Mouse (Mus musculus) forelimb bud, embryonic 11.5 days (tissue): Measurements from ENCODE around the gene Olfr370.
"Not testable (repeated sequence)": the region's sequence is repeated elsewhere in the genome, so short reads cannot be mapped to it uniquely, and the experiment has no call there.

ENCODE experiments used
- DNase-seq: peaks from one replicate; pipeline ENCODE4 v3.0.0-alpha.2; 2012; ENCODE audit warnings: low read depth, low spot score

Gene Olfr370

DNA sequence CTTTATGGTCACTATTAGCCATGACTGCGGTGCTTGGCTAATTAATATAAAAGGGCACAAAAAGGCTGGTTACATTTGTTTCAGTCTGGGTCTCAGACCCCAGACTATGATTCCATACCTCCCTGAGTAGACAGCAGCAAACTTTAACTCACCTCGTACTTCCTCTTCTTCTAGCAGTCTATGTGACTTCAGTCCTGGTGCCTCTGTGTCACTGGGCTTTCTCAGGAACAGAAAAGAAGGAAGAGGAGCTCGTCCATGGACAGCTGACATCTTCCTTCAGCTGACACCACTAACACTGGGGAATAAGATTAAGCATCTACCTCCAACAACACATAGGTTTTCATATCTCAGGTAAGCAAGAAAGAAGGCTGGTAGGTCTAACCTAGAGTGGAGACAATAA lies at the start of gene Olfr370:
Olfr370 (plus strand) TSS at position 45 of the 400 bp plus-strand sequence.
- DNase-seq: no peak

DNA sequence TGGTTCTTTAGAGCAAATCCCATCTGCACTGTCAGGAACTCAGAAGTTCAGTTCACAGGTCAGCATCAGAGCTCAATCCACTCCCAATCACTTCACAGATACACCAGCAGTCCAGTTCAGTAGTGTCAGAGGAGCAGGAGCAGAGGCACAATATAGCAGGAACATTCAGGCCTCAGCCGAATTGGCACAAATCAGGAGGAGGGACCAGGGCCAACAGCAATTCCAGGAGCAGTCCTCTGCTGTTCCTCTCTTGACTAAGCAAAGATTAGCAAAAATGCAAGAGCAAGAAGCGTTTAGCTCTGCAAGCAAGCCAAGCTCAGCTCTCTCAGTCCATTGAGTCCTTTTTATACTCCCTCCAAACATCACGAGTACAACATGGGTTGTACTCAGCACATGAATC lies 23.9 kb upstream of the Olfr370 start:
- DNase-seq: no peak

DNA sequence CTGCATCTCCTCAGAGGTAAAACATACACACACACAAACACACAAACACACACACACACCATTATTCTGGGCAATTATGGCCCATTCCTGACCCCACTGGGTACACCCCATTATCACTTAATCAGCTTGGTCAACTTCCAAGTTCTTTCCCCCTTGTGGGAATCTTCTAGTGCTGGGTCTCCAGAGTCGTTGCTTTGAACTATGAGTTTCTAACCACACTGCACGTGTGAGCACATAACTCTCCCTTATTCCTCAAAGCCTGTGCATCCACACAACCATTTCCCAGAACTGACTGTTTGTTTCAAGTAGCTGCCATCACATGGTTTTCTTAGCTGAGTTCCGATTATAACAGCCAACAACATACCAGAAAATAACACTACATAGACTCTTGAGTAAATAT lies 15.1 kb upstream of the Olfr370 start:
- DNase-seq: no peak

DNA sequence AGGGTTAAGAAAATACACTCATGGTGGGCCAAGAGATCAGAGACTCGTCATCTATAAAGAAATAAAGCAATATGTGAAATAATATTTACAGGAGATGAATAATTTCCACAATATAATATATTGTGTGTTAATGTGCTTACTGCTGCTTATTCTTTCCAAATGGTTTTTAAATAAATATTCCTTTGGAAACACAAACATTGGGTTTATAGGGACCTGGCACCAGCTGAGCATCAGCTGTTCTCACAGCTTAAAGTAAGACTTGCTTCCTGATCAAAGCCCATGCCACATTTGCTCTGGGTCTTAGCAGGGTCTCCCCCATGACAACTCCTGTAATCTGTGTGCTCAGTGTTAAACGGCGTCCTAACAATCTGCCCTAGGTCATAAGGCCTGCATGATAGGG lies 14.7 kb upstream of the Olfr370 start:
- not testable (repeated sequence) for DNase-seq

DNA sequence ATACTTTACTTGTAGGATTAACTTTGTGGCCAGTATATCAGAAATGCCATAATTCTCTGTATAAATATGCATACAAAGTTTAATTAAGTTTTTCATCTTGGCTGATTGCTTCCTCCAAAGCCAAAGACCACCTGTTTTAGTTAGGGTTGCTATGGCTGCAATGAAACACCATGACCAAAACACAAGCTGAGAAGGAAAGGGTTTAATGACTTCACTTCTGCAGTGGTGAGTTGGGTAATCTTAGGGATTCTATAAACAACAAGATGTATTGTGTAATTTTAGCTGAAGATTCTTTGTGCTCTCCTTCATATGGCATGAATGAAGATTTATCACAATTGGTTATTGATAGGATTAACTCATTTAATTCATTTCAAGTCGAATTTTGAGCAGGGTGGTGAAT lies 14.3 kb upstream of the Olfr370 start:
- no peak for DNase-seq

DNA sequence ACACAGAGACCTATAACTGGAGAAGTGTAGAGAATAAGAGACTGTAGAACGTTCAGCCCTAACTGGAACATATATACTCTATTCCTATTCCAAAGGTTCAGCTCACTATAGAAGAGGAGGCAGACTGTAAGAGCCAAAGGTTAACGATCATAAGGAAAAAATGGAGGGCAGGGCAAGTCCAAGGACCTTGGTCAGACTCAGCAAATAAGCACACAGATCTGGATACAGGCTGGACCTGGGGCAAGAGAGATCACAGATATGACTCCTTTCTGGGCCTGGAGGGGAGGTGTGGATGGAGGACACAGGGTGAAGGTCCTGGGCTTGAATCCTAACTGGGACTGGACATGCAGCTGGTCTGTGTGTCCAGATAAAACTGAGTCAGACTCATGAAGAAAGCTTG lies 778 bp upstream of the Olfr370 start:
- no peak for DNase-seq

DNA sequence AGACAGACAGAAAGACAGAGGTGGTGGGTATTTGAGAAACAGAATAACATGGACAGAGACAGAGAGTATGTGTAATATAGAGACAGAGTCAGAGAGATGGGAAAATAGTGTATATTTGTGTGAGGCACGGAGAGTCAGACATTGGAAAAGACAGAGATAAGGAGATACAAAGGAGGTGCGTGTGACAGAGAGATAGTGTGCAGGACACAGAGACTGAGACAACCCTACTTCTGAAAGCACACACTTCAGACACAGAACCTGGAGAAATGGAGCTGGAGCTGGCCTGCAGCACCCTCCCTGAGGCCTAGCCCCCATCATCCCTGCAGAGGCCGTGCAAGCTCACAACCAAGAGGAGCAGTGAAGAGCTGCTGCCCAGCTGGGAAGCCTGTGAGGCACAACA lies 27.1 kb downstream of the Olfr370 start:
- no peak for DNase-seq

DNA sequence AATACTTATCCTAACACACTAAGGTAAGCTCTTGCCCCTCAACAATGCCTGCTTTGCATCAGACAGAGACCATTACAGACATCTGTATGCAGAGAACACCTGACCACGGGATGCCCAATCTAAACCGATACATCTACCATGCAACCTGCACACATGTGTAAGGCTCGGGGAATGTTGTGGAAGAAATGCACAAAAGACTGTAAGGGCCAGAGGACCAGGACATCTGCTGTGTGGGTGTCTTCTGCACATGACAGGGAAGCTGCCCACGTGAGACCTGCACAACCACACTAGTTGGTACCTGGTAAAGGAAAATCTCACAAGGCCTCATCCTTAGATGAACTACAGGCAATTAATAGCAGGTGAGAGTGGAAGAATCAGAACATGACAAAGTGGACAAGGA lies 27.7 kb downstream of the Olfr370 start:
- DNase-seq: no peak

DNA sequence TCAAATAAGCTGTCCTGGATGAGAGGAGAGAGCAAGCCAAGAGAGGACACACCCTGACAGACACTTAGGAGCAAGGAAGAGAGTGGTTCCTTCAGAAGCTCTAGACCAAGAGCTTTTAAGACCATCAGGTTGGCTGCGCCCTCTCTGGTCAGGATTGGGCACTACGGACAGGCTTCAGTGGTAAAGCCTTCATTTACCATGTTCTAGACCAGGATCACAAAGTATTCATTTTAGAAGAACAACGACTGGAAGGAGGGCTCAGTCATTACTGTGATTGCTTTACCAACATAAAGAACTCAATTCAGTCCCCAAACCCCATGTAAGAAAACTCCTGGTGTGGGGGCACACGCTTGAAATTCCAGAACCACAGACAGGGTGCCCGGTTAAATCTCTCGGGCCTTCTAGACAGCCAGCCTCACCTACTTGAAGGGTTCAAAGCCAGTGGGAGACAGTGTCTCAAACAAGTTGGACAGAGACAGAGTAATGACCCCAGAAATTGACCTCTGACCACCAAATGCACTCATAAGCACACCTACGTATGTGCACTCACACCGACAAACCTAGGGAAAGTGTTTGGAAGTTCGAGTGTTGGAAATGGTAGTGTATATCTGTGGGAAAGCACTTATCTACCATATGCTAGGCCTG lies 30.3 kb downstream of the Olfr370 start:
- DNase-seq: no peak

DNA sequence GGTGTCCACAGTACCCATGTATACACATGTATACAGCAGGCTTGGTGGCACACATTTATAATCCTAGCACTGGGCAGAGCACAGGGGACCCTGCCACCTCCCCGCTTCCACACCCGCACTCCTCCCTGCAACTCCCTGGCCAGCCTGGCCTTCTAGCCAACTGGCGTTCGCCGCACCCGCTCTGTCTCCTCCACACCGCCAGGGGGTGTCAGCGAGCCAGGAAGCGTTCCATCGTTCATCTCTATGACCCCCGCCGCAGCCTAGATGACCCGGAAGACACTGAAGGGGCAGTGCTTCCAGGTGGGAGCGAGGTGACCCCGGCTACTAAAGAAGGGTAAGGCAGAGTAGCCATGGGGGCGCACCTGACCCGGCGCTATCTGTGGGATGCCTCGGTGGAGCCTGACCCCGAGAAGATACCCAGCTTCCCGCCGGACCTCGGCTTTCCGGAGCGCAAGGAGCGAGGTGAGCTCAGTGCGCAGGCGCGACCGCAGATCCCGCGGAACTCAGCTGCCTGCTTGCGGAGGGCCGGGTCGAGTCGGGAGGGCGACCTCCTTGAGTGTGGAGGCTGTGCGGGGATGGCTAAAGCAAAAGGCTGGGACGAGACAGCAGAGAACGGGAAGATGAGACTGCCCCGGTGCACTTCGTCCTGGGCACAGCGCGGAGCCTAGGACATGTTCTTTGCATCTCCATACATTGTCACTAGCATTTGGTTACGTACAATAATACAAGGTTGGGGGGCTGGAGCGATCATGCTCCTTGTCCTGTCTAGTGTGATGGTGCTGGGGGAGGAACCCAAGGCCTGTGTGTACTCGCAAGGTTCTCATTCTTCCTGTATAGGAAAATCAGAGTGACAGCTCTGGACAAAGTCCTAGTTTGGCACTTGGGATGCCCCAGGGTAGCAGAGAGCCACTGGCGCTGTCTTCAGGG lies 31.2 kb downstream of the Olfr370 start, which contains the start of gene Ndufb7:
Ndufb7 (plus strand) TSS at position 203 of the 927 bp plus-strand sequence.
- peak; percentile 84 for DNase-seq

DNA sequence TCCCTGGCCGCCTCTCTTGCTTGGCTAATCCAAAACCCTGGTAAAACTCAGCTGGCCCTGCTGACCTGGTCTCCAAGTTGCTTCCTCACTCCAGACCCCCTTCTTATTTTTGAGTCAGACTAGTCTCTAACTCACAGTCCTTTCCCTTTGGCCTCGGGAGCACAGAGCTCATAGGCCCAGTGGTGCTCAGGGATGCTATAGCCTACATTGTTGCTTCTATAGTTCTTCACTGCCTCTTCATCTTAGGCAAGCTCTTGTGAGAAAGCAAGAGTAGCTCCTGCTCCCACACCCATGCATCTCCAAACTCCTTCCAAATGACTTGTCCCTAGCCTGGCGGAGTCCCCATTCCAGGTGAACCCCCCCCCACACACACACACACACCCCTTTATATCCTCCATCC lies 32.1 kb downstream of the Olfr370 start:
- no peak for DNase-seq

DNA sequence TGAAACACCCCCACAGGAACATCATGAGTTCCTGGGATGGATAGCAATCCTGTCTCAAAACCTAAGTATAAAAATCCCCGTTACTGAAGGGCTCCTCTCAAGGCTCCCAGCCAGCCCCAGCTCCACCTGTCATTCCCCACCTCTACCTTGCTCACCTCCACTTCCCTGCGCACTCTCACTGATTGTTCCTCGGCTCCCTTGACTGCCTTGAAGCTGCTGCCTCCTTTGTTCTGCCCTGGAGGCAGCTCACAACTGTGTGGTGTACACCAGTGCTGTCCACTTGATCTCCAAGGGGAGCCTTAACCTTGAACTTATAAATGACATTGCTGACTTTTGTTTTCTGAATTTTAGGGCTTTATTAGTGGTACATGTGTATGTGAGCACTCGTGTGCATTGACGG lies 32.5 kb downstream of the Olfr370 start:
- DNase-seq: no peak

DNA sequence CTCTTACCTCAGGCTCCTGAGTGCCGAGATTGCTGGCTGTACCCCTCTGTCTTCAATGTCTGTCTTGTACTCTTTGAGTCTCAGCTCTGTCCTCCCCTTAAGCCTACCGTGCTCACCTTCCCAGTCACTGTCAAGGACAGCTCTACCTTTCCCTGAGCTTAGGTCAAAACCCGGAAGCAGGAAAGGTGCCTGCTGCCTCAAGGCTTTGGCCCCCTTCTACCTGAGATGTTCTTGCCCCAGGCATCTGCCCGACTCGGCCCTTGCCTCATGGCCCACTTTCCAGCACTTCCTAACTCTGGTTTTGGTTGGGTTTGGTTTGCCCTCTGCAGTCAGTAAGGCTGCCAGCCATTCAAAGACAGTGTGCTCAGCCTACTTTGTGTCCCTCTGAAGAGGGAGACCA lies 33.2 kb downstream of the Olfr370 start:
- no peak for DNase-seq

DNA sequence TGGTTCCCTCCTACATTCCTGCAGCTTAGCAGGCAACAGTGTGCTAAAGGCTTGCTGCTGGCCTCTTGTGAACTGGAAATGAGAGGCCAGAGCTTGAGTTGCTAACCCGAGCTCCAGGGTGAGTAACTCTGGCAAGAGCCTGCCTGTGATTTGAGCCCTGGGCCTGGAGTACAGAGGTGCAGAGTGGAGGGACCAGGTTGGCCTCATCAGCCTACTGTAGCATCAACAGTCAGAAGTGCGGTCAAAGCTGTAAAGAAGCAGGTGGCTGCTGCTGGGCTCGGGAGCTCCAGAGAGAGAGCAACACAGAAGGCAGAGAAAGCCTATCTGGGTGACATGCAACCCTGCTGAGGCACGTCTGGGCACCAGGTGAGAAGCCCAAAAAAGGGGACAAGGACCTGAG lies 33.6 kb downstream of the Olfr370 start:
- no peak for DNase-seq

DNA sequence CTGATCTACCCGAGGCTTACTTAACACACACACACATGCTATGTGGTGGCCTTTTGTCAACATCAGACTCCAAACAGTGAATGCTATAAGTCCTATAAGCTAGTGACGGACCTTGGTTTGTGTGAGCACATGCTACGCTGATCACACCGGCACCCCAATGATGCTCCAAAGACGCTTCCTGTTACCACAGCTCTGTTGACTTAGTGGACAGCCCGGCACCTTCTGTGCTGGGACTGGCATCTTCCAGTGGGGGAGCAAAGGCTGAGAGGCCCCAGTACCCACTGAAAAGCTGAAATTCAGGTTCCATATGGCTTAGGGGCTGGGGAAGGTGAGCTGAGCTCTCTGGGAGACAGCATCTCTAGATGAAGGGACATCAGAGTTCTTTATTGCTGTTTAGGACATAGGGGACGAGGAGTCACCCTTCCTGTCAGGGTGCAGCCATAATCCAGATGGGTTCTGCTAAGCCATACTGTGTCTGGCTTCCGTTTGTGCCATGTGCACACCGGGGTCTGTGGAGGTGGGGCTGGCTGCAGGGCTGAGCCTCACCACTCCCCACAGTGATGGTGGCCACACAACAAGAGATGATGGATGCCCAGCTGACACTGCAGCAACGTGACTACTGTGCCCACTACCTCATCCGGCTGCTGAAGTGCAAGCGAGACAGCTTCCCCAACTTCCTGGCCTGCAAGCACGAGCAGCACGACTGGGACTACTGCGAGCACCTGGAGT lies 34.9 kb downstream of the Olfr370 start:
- DNase-seq: no peak

DNA sequence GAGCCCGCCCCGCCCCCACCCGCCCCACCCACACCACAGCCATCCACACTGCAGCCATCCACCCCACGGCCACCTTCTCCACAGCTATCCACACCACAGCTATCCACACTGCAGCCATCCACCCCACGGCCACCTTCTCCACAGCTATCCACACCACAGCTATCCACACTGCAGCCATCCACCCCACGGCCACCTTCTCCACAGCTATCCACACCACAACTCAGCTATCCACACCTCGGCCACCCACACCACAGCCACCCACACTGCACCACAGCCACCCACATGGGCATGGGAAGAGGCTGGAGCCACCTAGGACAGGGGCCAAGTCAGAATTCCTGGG lies 35.4 kb downstream of the Olfr370 start:
- DNase-seq: not testable (repeated sequence)

DNA sequence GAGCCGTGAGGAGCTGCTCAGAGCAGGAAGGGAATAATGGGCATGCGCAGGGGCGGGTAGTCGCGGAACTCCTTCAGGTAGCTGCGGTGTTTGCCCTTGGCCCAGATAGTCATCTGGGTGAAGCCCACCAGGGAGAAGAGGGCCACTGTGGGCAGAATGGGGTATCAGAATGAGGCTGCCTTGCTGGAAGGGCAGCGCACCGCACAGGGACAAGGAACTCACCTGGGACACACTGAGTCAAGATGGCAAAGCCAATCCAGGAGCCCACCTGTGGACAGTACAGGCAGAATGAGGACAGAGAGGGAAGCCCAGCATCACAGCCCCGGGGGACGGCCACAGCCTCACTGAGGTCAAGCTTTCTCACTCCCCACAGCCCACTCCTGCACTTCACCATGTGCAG lies 36.2 kb downstream of the Olfr370 start:
- DNase-seq: no peak

DNA sequence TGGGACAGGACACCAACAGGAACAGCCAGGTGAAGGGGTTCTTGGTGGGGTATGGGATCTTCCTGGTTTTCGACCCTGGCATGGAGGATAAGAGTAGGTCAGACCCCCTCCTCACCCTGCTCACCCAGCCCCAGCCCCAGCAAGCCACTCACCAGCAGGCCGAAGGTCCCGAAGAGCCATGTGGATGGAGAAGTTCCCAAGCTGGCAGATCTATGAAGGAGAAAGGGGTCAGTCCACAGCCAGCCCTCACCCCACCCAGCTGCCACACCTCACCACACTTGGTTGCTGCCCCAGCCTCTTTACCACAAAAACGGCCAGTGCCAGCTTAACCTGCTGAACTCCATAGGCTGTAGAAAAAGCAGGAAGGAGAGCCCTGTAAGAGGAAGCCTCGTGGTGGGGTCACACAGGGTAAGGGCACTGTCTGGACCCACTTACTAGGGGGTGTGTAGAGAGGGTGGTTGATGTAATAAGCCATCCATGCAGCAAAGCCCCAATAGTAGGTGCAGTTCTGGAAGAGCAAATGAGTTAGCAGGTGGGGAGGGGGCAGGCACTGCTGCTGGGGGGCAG lies 36.7 kb downstream of the Olfr370 start:
- no peak for DNase-seq

DNA sequence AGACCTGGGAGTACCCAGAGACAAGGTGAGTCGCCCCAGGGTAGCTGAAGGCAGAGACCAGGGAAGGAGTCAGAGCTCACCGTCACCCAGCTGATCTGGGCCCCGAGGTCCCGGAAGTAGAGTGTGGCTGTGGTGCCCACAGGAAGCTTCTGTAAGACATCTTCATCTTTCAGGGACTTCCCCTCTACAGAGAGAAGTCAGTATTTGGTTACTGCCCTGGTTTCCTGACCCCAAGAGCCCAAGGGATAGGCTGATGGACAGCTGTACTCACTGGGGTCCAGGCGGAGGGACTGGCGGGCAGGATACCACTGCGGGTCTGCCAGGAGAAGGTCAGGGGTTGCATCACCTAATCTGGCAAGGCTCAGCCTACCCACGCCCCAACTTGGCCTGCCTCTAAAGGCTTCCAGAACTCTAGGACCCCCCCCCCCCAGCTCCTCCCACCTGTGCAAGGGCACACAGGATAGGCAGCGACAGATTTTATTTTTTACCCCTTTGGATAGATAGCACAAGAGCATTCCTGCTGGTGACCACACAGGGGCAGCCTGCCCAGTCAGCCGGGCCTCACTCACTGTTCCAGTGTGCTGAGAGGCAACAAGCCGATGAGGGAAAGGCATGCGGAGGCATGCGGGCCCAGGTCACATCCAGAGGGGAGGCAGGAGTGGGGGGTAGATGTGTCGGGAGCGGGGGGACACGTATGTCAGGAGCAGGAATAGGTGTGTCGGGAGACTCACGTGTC lies 37.7 kb downstream of the Olfr370 start:
- DNase-seq: no peak

DNA sequence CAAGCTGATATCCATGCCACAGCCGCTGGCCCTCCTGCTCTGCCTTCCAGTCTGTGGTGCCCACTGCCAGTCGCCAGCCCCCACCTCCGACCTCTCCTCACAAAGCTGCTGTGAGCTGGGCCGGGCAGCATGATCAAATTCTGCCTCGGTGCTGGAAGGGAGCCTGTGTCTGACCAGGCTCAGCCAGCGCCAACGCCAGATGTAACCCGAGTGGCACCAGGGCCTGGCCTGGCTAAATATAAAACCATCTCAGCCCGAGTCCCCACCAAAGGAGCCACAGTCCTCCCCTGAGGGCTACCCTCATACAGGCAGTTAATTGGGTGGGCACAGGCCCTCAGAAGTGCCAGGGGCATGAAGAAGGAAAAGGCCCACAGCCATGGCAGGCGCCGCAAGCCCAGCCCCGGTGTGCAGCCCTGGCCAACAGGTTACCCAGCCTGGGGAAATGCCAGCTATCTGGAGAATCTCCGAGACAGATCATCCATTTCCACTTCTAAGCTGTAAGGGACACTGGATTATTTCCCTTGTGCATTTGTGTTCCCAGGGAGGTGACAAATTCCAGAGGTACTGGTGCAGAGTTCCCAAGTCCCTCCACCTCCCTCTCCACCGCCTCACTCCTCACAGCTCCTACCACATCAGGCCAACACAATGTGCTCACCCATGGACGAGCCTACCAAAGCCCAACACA lies 39.2 kb downstream of the Olfr370 start:
- DNase-seq: no peak
